Mouse (Mus musculus) testis, adult 2 months (tissue): Measurements from ENCODE around the gene Chst12. TPM values are rescaled to one million over a fixed set of nuclear protein-coding genes. Genes with fewer than 3 reads are reported as not detected.

Experiments
- H3K27ac ChIP-seq: fragments of 200-500 bp; 2 replicates; pipeline ENCODE4 v1.5.1; 2012; ENCODE audit warnings: low read depth, low read length; ENCODE audit not compliant: control insufficient read depth, insufficient read depth
- H3K27me3 ChIP-seq: fragments of 200-500 bp; 2 replicates; pipeline ENCODE4 v1.6.1; 2012; ENCODE audit warnings: mild to moderate bottlenecking, low read length, moderate library complexity; ENCODE audit not compliant: control insufficient read depth, insufficient read depth
- H3K36me3 ChIP-seq: fragments of 200-500 bp; 2 replicates; pipeline ENCODE4 v1.6.1; 2012; ENCODE audit warnings: mild to moderate bottlenecking, low read length; ENCODE audit not compliant: control insufficient read depth, insufficient read depth
- H3K4me1 ChIP-seq: fragments of 200-500 bp; 2 replicates; pipeline ENCODE4 v1.6.1; 2012; ENCODE audit warnings: low read length; ENCODE audit not compliant: control insufficient read depth, insufficient read depth
- H3K4me3 ChIP-seq: fragments of 200-500 bp; 2 replicates; pipeline ENCODE4 v1.5.1; 2012; ENCODE audit warnings: low read depth, mild to moderate bottlenecking, low read length, moderate library complexity, mixed read lengths; ENCODE audit not compliant: control insufficient read depth
- CTCF ChIP-seq: fragments of 200-500 bp; IDR thresholded peaks from 2 replicates; pipeline ENCODE4 v1.5.1; 2012; ENCODE audit warnings: low read depth, mild to moderate bottlenecking, inconsistent platforms, low read length, moderate library complexity; ENCODE audit not compliant: control insufficient read depth, insufficient read depth, insufficient replicate concordance
- POLR2A ChIP-seq: fragments of 200-500 bp; IDR thresholded peaks from 2 replicates; pipeline ENCODE4 v1.6.1; 2012; ENCODE audit warnings: low read depth, mild to moderate bottlenecking, inconsistent platforms, low read length, moderate library complexity; ENCODE audit not compliant: control insufficient read depth
- polyA plus RNA-seq: library from polyadenylated mRNA; depleted of rRNA; stranded (reverse); fragments of >200 nt; gene quantifications from 2 replicates; pipeline ENCODE4 v1.2.3, GENCODE M21; 2012

The Chst12 gene
- polyA plus RNA-seq, 1 experiment: 2.1 TPM

GRCm38 (mm10) chr5:140508686-140509085 is 3.3 kb downstream of the Chst12 start:
- Histone ChIP-seq H3K4me1 (peaks cover 11% of the 10 kb centered on the region), H3K27me3 (no peaks in the 10 kb centered on the region), H3K27ac (no peak overlapping the region), H3K4me3 (no peak overlapping the region), H3K36me3 (no peaks in the 10 kb centered on the region)
- TF ChIP-seq CTCF (no peak), POLR2A (no peak)

GRCm38 (mm10) chr5:140509204-140509603 is 3.9 kb downstream of the Chst12 start:
- Histone ChIP-seq H3K27me3 (no peaks in the 10 kb centered on the region), H3K4me3 (no peak overlapping the region), H3K27ac (no peak overlapping the region), H3K36me3 (no peaks in the 10 kb centered on the region), H3K4me1 (peaks cover 11% of the 10 kb centered on the region)
- no peak for TF ChIP-seq CTCF
- no peak for TF ChIP-seq POLR2A

GRCm38 (mm10) chr5:140510012-140511000 is 5.0 kb downstream of the Chst12 start:
- Histone ChIP-seq H3K4me3 (no peak overlapping the region), H3K36me3 (no peaks in the 10 kb centered on the region), H3K4me1 (peaks cover 5% of the 10 kb centered on the region), H3K27ac (no peak overlapping the region), H3K27me3 (no peaks in the 10 kb centered on the region)
- TF ChIP-seq POLR2A: no peak
- no peak for TF ChIP-seq CTCF

- H3K27me3 ChIP-seq: no peaks in the 10 kb centered on the region
- no peak overlapping the region for H3K4me3 ChIP-seq
- no peak for TF ChIP-seq POLR2A
- TF ChIP-seq CTCF: no peak
- H3K27ac ChIP-seq: no peak overlapping the region
- no peaks in the 10 kb centered on the region for H3K36me3 ChIP-seq
- H3K4me1 ChIP-seq: no peaks in the 10 kb centered on the region; the same call in 1 of the 2 replicates
Measured at GRCm38 (mm10) chr5:140513921-140514320, 8.6 kb downstream of the Chst12 start.

GRCm38 (mm10) chr5:140514799-140515486 is 9.6 kb downstream of the Chst12 start:
- no peak for TF ChIP-seq POLR2A
- no peak for TF ChIP-seq CTCF
- Histone ChIP-seq H3K36me3 (no peaks in the 10 kb centered on the region), H3K4me3 (no peak overlapping the region), H3K4me1 (no peaks in the 10 kb centered on the region; the same call in 1 of the 2 replicates), H3K27me3 (no peaks in the 10 kb centered on the region), H3K27ac (no peak overlapping the region)

GRCm38 (mm10) chr5:140517159-140517920 is 12.0 kb downstream of the Chst12 start:
- no peaks in the 10 kb centered on the region for H3K36me3 ChIP-seq
- H3K27me3 ChIP-seq: no peaks in the 10 kb centered on the region
- no peak overlapping the region for H3K4me3 ChIP-seq
- no peak for TF ChIP-seq CTCF
- no peak for TF ChIP-seq POLR2A
- H3K27ac ChIP-seq: no peak overlapping the region
- no peaks in the 10 kb centered on the region for H3K4me1 ChIP-seq

- Histone ChIP-seq H3K4me1 (no peaks in the 10 kb centered on the region), H3K36me3 (no peaks in the 10 kb centered on the region), H3K27ac (no peak overlapping the region), H3K4me3 (no peak overlapping the region), H3K27me3 (no peaks in the 10 kb centered on the region)
- no peak for TF ChIP-seq POLR2A
- TF ChIP-seq CTCF: no peak
Measured at GRCm38 (mm10) chr5:140517921-140518230, 12.5 kb downstream of the Chst12 start.
